In the genomic region with DNA sequence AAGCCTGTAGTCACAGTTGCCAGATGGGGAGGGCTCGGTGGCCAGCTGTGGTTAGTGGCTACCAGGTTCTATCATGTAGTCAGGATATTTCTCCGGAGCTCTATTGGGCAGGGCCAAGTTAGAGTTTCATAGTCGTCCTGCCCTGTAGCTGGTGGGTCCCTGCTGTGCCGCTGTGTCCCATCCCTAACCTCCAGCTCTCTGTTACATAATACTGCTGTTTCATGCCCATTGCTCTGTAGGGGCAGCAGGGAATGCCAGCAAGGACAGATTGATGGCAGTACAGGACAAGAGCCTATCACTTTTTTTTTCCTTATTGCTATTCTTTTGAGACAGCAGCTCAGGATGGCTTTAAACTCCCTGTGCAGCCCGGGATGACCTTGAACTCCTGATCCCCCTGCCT, we compare ENCODE assay signal across 17 mouse cellular contexts. TPM values are rescaled to one million over a fixed set of nuclear protein-coding genes. Genes with fewer than 3 reads are reported as not detected.
"Had no signal": no experiment of that assay in that cellular context is flagged by ENCODE, and none has a peak within 500 bp of the region (broad histone marks: within the 10 kb centered on the region; RNA-seq: fewer than 3 reads in every experiment).

No protein-coding gene starts in this region.

- H3K36me3 ChIP-seq: limb, embryonic 12.5 days; liver, embryonic 13.5 days; lung, embryonic 15.5 days; midbrain, embryonic 15.5 days had no signal

- H3K9me3 ChIP-seq: limb, embryonic 12.5 days; liver, embryonic 13.5 days; lung, embryonic 15.5 days; megakaryocyte, embryonic 14.5 days; midbrain, embryonic 15.5 days; neural tube, embryonic 12.5 days had no signal

- H3K27ac ChIP-seq: limb, embryonic 12.5 days; liver, embryonic 13.5 days; lung, embryonic 15.5 days; macrophage; midbrain, embryonic 15.5 days; neural tube, embryonic 12.5 days had no signal

- ATAC-seq: liver, postnatal 0 days; midbrain, embryonic 15.5 days had no signal

- H3K4me3 ChIP-seq: limb, embryonic 12.5 days; liver, embryonic 13.5 days; lung, embryonic 15.5 days; megakaryocyte, embryonic 14.5 days; midbrain, embryonic 15.5 days; neural tube, embryonic 12.5 days had no signal

- H3K4me2 ChIP-seq: limb, embryonic 12.5 days; liver, embryonic 13.5 days; lung, embryonic 15.5 days; midbrain, embryonic 11.5 days; midbrain, embryonic 15.5 days; neural tube, embryonic 12.5 days had no signal

- DNase-seq: kidney, postnatal 25 days; layer of hippocampus, adult 9-11 months; liver; liver, embryonic 13.5 days; liver, postnatal 0 days; lung, postnatal 14 days; thymus, adult 18-20 months; thymus, postnatal 14 days had no signal

- H3K4me1 ChIP-seq: limb, embryonic 12.5 days; lung, embryonic 15.5 days; megakaryocyte, embryonic 14.5 days had no signal

- H3K27me3 ChIP-seq: midbrain, embryonic 15.5 days; neural tube, embryonic 12.5 days had no signal

- H3K9ac ChIP-seq: limb, embryonic 12.5 days; liver, embryonic 13.5 days; liver, postnatal 0 days; lung, embryonic 15.5 days; midbrain, embryonic 15.5 days; neural tube, embryonic 12.5 days had no signal

RNA-seq across cellular contexts. Expression of a gene that starts 7.0 kb away (rescaled TPM):
- total RNA-seq: monocyte, adult 5-6 weeks; neutrophil, adult 5-6 weeks had no signal
- polyA plus RNA-seq: liver, embryonic 13.5 days; liver, postnatal 0 days; macrophage had no signal

RNA-seq across cellular contexts. Expression of a gene that starts 29.4 kb away (rescaled TPM):
- total RNA-seq: monocyte, adult 5-6 weeks; neutrophil, adult 5-6 weeks had no signal
- polyA plus RNA-seq: macrophage had no signal

RNA-seq across cellular contexts. Expression of a gene that starts 50.2 kb away (rescaled TPM):
- total RNA-seq: monocyte, adult 5-6 weeks; neutrophil, adult 5-6 weeks had no signal

RNA-seq across cellular contexts. Expression of a gene that starts 51.9 kb away (rescaled TPM):
- total RNA-seq: monocyte, adult 5-6 weeks; neutrophil, adult 5-6 weeks had no signal
- polyA plus RNA-seq: macrophage had no signal
